Mouse (Mus musculus) kidney, postnatal 0 days (tissue): ENCODE results near the gene Tasp1. TPM values are rescaled to one million over a fixed set of nuclear protein-coding genes. Genes with fewer than 3 reads are reported as not detected.
A peak's percentile ranks its signal among the peaks of the same experiment; 100 is the strongest.
"Not testable (repeated sequence)": the region's sequence is repeated elsewhere in the genome, so short reads cannot be mapped to it uniquely, and the experiment has no call there.

Experiments used
- ATAC-seq: fragments of 200-750 bp; cut with Nextera tagmentation; replicated peaks from 2 replicates; pipeline ENCODE4 v1.8.0; 2017; ENCODE audit warnings: low read depth, moderate number of reproducible peaks, moderate TSS enrichment, moderate library complexity; ENCODE audit not compliant: low FRiP score
- DNase-seq: peaks from one replicate; pipeline ENCODE4 v3.0.0-alpha.2; 2016; ENCODE audit warnings: low spot score
- H3K27ac ChIP-seq: fragments of 300-500 bp; sonication (generic); 2 replicates; pipeline ENCODE4 v1.5.1; 2014; ENCODE audit warnings: mild to moderate bottlenecking
- H3K27me3 ChIP-seq: fragments of 300-500 bp; sonication (generic); 2 replicates; pipeline ENCODE4 v1.6.1; 2014; ENCODE audit warnings: low read length, mixed read lengths; ENCODE audit not compliant: insufficient read depth
- H3K36me3 ChIP-seq: fragments of 300-500 bp; sonication (generic); 2 replicates; pipeline ENCODE4 v1.6.1; 2014; ENCODE audit warnings: low read length, mixed read lengths; ENCODE audit not compliant: insufficient read depth
- H3K4me1 ChIP-seq: fragments of 300-500 bp; sonication (generic); replicated peaks from 2 replicates; pipeline ENCODE4 v1.6.1; 2014; ENCODE audit warnings: antibody characterized with exemption, low read length, mixed read lengths; ENCODE audit not compliant: insufficient read depth
- H3K4me2 ChIP-seq: fragments of 300-500 bp; sonication (generic); 2 replicates; pipeline ENCODE4 v1.6.1; 2014; ENCODE audit warnings: mild to moderate bottlenecking, low read length, moderate library complexity, mixed read lengths
- H3K4me3 ChIP-seq: fragments of 300-500 bp; sonication (generic); replicated peaks from 2 replicates; pipeline ENCODE4 v1.5.1; 2014; ENCODE audit warnings: low read depth, low read length
- H3K9ac ChIP-seq: fragments of 300-500 bp; sonication (generic); 2 replicates; pipeline ENCODE4 v1.6.1; 2014; ENCODE audit warnings: low read depth, low read length
- H3K9me3 ChIP-seq: fragments of 300-500 bp; sonication (generic); replicated peaks from 2 replicates; pipeline ENCODE4 v1.6.1; 2016; ENCODE audit warnings: low read length, inconsistent platforms, mixed read lengths
- CTCF ChIP-seq: IDR thresholded peaks from 2 replicates; pipeline ENCODE4 v1.5.1; 2016; ENCODE audit warnings: antibody characterized with exemption, low read depth, mild to moderate bottlenecking, moderate library complexity
- WGBS: fragments of 180-500 bp; shearing (Covaris S2); extraction: QIAGEN DNeasy Blood & Tissue Kit; methylation state at CpG from one replicate; pipeline ENCODE4 v1.1.7; 2014; 5-methylcytosine and 5-hydroxymethylcytosine counted together
- polyA plus RNA-seq: library from polyadenylated mRNA; unstranded; fragments of >200 nt; fragmentation: Nextera tagmentation; extraction: Ambion mirVana; gene quantifications from 2 replicates; pipeline ENCODE4 v1.2.1, GENCODE M21; 2015

The Tasp1 gene
- polyA plus RNA-seq, 1 experiment from 2014 or later = 19.1 TPM

GRCm38 (mm10) chr2:139875876-139876275 lies 190.7 kb downstream of the Tasp1 start:
- H3K4me2 ChIP-seq = no peak overlapping the region
- H3K4me1 ChIP-seq = no peaks in the 10 kb centered on the region
- 68% methylated on average over 3 of the region's 3 CpGs for WGBS
- no peak overlapping the region for H3K4me3 ChIP-seq
- no peak overlapping the region for H3K9ac ChIP-seq
- no peak overlapping the region for H3K27ac ChIP-seq
- H3K27me3 ChIP-seq = no peaks in the 10 kb centered on the region
- H3K36me3 ChIP-seq = 0 out of 2 replicates have a peak, but pooled peaks cover under 1% of the 10 kb centered on the region
- no peak for ATAC-seq
- TF ChIP-seq CTCF = no peak
- no peaks in the 10 kb centered on the region for H3K9me3 ChIP-seq
- DNase-seq = no peak

DNA sequence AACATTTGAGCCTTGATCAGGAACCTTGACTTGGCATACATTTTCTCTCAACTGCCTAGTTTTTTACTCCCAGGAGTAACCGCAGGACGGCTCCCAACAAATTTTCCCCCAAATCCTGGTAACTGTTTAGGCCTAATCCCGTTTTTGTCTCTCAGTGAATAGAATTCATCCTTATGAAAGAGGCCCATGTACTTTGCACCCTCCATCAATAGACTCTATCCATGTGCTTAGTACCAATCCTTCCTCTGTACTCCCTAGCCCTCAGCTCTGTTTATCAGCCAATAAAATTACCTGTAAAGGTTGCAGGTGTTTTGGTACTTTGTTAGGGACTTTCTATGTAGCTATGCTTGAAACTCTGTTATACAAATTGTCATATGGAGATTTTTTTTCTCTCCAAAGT lies 192.4 kb downstream of the Tasp1 start:
- Histone ChIP-seq H3K4me2 (no peak overlapping the region), H3K4me1 (no peaks in the 10 kb centered on the region), H3K36me3 (no peaks in the 10 kb centered on the region), H3K27ac (no peak overlapping the region), H3K9me3 (no peaks in the 10 kb centered on the region), H3K27me3 (no peaks in the 10 kb centered on the region), H3K9ac (no peak overlapping the region), H3K4me3 (no peak overlapping the region)
- ATAC-seq (no peak), DNase-seq (no peak)
- 77% methylated on average over 3 of the region's 3 CpGs for WGBS
- no peak for TF ChIP-seq CTCF

- no peak overlapping the region for H3K4me3 ChIP-seq
- no peaks in the 10 kb centered on the region for H3K27me3 ChIP-seq
- H3K36me3 ChIP-seq = no peaks in the 10 kb centered on the region
- DNase-seq (no peak), ATAC-seq (0 out of 2 replicates have a peak, but pooled peaks have one; percentile 40)
- H3K4me1 ChIP-seq = no peaks in the 10 kb centered on the region
- no peak overlapping the region for H3K27ac ChIP-seq
- no peak for TF ChIP-seq CTCF
- no peaks in the 10 kb centered on the region for H3K9me3 ChIP-seq
- H3K4me2 ChIP-seq = no peak overlapping the region
- H3K9ac ChIP-seq = no peak overlapping the region
- WGBS = 36% methylated on average over 2 of the region's 2 CpGs
Measured at GRCm38 (mm10) chr2:139873762-139874161, 192.8 kb downstream of the Tasp1 start.

DNA sequence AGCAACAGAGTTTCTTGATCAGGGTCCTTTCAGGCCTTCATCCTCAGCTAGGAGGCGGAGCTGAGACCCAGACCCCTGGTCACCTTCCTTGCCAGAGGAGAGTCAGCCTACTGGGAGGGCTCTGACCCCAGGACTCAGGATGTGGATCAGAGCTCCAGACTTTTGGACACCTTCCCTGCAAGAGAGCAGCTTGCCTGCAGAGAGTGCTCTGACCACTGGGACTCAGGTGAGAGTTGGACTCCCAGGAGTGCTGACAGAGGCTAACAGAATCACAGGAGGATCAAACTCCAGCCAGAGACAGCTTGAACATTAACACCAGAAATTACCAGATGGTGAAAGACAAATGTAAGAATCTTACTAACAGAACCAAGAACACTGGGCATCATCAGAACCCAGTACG lies 197.5 kb downstream of the Tasp1 start:
- not testable (repeated sequence) for H3K4me2 ChIP-seq, H3K27ac ChIP-seq, H3K9me3 ChIP-seq, ATAC-seq, H3K4me1 ChIP-seq, H3K4me3 ChIP-seq, H3K9ac ChIP-seq, DNase-seq, H3K36me3 ChIP-seq, H3K27me3 ChIP-seq
- 100% methylated on average over 2 of the region's 2 CpGs for WGBS

GRCm38 (mm10) chr2:139863396-139863795 lies 203.2 kb downstream of the Tasp1 start:
- ATAC-seq, H3K4me2 ChIP-seq, H3K4me3 ChIP-seq, DNase-seq, H3K9me3 ChIP-seq, H3K4me1 ChIP-seq, H3K36me3 ChIP-seq, H3K27ac ChIP-seq, H3K9ac ChIP-seq, H3K27me3 ChIP-seq: not testable (repeated sequence)
- 91% methylated on average over 3 of the region's 3 CpGs for WGBS

- H3K27me3 ChIP-seq = no peaks in the 10 kb centered on the region
- DNase-seq (no peak), ATAC-seq (no peak)
- no peak overlapping the region for H3K4me3 ChIP-seq
- no peak overlapping the region for H3K9ac ChIP-seq
- no peak overlapping the region for H3K27ac ChIP-seq
- no peak for TF ChIP-seq CTCF
- no peak overlapping the region for H3K4me2 ChIP-seq
- no peaks in the 10 kb centered on the region for H3K4me1 ChIP-seq
- no peaks in the 10 kb centered on the region for H3K36me3 ChIP-seq
- WGBS = 91% methylated on average over 5 of the region's 5 CpGs
- no peaks in the 10 kb centered on the region for H3K9me3 ChIP-seq
Measured at GRCm38 (mm10) chr2:139860133-139860494, 206.5 kb downstream of the Tasp1 start.

GRCm38 (mm10) chr2:139859424-139860132 lies 207.0 kb downstream of the Tasp1 start:
- DNase-seq = peak; percentile 63
- Histone ChIP-seq H3K4me3 (no peak overlapping the region), H3K27me3 (no peaks in the 10 kb centered on the region), H3K36me3 (no peaks in the 10 kb centered on the region), H3K4me1 (no peaks in the 10 kb centered on the region), H3K27ac (no peak overlapping the region), H3K9me3 (no peaks in the 10 kb centered on the region), H3K9ac (no peak overlapping the region), H3K4me2 (no peak overlapping the region)
- no peak for TF ChIP-seq CTCF
- WGBS = 24% methylated on average over 3 of the region's 3 CpGs
- ATAC-seq = peak; percentile 71; the same call in 1 of the 2 replicates
